Mouse (Mus musculus): ENCODE measurements around the gene Bpifb4. TPM values are rescaled to one million over a fixed set of nuclear protein-coding genes. Genes with fewer than 3 reads are reported as not detected.

The Bpifb4 gene
- total RNA-seq (2023) = not detected

DNA sequence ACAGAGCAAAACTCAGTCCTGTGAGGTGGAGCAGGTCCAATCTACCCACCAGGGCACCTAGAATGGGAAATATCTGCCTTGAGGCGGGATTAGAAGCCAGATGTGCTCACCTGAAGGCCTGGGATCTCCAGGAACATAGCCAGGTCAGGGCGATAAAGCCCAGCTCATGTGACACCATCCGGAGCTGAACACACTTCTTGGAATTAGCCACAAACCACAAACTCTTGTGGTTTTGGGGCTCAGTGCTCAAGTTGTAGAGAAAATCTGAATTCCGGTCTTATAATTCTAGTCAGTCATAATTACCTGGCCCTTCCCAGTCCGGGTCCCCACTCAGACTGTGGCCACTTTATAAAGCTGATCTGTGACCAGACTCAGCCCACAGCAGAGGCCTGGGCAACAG is at the start of gene Bpifb4:
Gene Bpifb4, plus strand, starts transcription at position 370 of the 400 bp plus-strand sequence.

DNA sequence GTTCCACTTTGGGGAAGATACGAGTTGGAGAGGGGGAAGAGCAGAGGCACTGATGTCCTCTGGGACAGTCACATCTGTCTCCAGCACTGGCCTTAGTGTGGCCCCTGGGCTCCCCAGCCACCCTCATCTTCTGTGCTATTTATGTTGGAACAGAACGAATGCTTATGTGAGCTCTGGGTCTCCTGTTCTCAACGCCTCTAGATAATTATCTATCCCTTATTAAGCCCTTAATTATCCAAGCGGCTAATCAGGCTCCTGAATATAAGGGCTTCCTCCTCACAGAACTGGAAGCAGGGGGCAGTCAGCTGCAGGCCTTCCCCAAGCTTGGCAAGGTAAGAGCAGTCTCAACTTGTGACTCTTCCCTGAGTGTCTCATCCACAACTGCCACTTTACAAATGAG is 37.9 kb upstream of the Bpifb4 start, which contains the start of gene Bpifb6:
Gene Bpifb6, plus strand, starts transcription at position 301 of the 400 bp plus-strand sequence.

DNA sequence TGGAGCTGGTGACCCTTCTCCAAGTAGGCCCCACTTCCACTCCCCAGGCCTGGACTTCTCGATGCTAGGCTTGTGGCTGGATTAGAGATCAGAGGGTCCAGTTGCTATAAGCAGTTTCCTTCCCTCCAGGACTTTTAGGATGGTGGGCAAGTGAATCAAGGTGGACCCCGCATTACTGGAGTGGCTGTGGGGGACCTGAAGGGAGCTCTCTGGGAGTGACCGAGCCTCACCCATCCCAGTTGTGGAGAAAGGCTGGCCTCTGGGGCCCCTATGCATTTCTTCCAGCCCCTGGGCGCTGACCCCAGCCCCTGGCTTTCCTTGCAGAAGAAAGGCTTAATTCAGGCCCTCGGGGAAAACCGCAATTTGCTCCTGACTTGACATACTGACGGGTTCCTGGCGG is 20.1 kb upstream of the Bpifb4 start, which contains the start of gene Bpifb3:
Gene Bpifb3, plus strand, starts transcription at position 301 of the 400 bp plus-strand sequence.

DNA sequence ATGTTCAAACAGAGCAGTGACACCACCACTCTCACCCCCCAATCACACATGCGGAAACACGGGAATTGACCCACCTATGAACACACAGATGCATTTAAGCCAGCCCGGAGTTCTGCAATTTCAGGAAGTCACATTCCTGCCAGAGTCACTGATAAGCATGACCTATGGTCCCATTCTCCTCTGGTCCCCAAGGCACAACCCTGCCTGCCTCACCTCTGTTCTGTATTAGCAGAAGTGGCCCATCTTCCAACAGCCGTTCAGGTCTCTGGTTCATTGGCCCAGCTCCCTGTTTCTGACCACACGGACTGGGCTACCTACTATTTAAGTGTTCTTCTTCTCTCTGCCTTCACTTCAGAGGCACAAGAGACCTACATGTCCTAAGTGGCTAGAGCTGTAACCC is 36.6 kb downstream of the Bpifb4 start, which contains the start of gene Bpifa6:
Gene Bpifa6, plus strand, starts transcription at position 364 of the 400 bp plus-strand sequence.

DNA sequence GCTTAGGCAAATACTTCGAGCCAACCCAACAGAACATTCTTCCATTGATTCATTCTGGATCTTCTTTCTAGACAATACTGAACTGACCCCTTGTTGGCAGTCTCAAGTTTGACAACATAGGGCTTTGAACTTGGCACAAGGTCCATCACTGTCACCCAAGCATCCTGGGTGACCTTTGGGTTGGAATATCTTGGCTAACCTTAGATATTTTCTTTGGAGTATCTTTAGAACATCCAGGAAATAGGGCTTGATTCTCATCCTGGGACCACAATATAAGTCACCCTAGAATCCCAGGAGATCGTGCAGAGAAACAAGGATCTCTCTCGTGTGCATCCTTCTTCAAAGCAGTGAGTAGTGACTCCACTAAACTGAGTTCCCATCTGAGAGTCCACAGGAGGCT is 70.0 kb downstream of the Bpifb4 start, which contains the start of gene Bpifa2:
Gene Bpifa2, plus strand, starts transcription at position 301 of the 400 bp plus-strand sequence.

Other genes with a start within 250 kb of the Bpifb4 start
- gene Dnmt3c, start 241.6 kb upstream of the Bpifb4 start, total RNA-seq (2023) = not detected
- gene Mapre1, start 196.9 kb upstream of the Bpifb4 start, total RNA-seq (2023) = 100 to 1,000 TPM; 121 to 123 TPM
- under 1 TPM in 1 of 2 experiments, not detected in 1; 0.50 TPM for gene Efcab8, start 158.3 kb upstream of the Bpifb4 start, total RNA-seq (2023)
- not detected for gene Sun5, start 67.1 kb upstream of the Bpifb4 start, total RNA-seq (2023)
- not detected for gene Bpifb2, start 63.2 kb upstream of the Bpifb4 start, total RNA-seq (2023)
- gene Bpifb6, start 37.8 kb upstream of the Bpifb4 start, total RNA-seq (2023) = not detected
- gene Bpifb3, start 20.0 kb upstream of the Bpifb4 start, total RNA-seq (2023) = not detected
- under 1 TPM; 0.52 to 0.88 TPM for gene Bpifa6, start 36.7 kb downstream of the Bpifb4 start, total RNA-seq (2023)
- gene Bpifa2, start 70.1 kb downstream of the Bpifb4 start, total RNA-seq (2023) = not detected
- gene Bpifa3, start 192.1 kb downstream of the Bpifb4 start, total RNA-seq (2023) = not detected
- gene Bpifa1, start 204.7 kb downstream of the Bpifb4 start, total RNA-seq (2023) = not detected
- not detected for gene Bpifa5, start 224.4 kb downstream of the Bpifb4 start, total RNA-seq (2023)